Mouse (Mus musculus) embryonic facial prominence, embryonic 11.5 days (tissue): ENCODE measurements around the gene Arhgef18. TPM values are rescaled to one million over a fixed set of nuclear protein-coding genes. Genes with fewer than 3 reads are reported as not detected.

Experiments used
- ATAC-seq: fragments of 200-750 bp; cut with Nextera tagmentation; replicated peaks from 2 replicates; pipeline ENCODE4 v1.8.0; 2017; ENCODE audit warnings: low read depth; ENCODE audit not compliant: insufficient number of reproducible peaks, low FRiP score, low TSS enrichment
- DNase-seq: peaks from one replicate; pipeline ENCODE4 v3.0.0-alpha.2; 2015; ENCODE audit warnings: low spot score
- H3K27ac ChIP-seq: fragments of 300-500 bp; sonication (generic); replicated peaks from 2 replicates; pipeline ENCODE4 v1.5.1; 2014; ENCODE audit warnings: mild to moderate bottlenecking, low read depth, low read length, control low read depth
- H3K27me3 ChIP-seq: fragments of 300-500 bp; sonication (generic); 2 replicates; pipeline ENCODE4 v1.6.1; 2014; ENCODE audit warnings: mild to moderate bottlenecking, low read length, moderate library complexity, mixed read lengths; ENCODE audit not compliant: control insufficient read depth, insufficient read depth
- H3K36me3 ChIP-seq: fragments of 300-500 bp; sonication (generic); replicated peaks from 2 replicates; pipeline ENCODE4 v1.6.1; 2014; ENCODE audit warnings: low read depth, mild to moderate bottlenecking, low read length, moderate library complexity, mixed read lengths; ENCODE audit not compliant: control insufficient read depth, insufficient read depth
- H3K4me1 ChIP-seq: fragments of 300-500 bp; sonication (generic); 2 replicates; pipeline ENCODE4 v1.6.1; 2014; ENCODE audit warnings: low read length, mixed read lengths; ENCODE audit not compliant: control insufficient read depth, insufficient read depth
- H3K4me2 ChIP-seq: fragments of 300-500 bp; sonication (generic); 2 replicates; pipeline ENCODE4 v1.6.1; 2014; ENCODE audit warnings: low read depth, mild to moderate bottlenecking, control low read depth, low read length, moderate library complexity
- H3K4me3 ChIP-seq: fragments of 300-500 bp; sonication (generic); 2 replicates; pipeline ENCODE4 v1.5.1; 2014; ENCODE audit warnings: low read depth, low read length, control low read depth
- H3K9ac ChIP-seq: fragments of 300-500 bp; sonication (generic); replicated peaks from 2 replicates; pipeline ENCODE4 v1.6.1; 2014; ENCODE audit warnings: mild to moderate bottlenecking, control low read depth, low read length
- H3K9me3 ChIP-seq: fragments of 300-500 bp; sonication (generic); replicated peaks from 2 replicates; pipeline ENCODE4 v1.6.1; 2016; ENCODE audit warnings: mild to moderate bottlenecking, low read length, inconsistent platforms, mixed read lengths; ENCODE audit not compliant: control insufficient read depth
- WGBS: fragments of 180-500 bp; shearing (Covaris S2); extraction: QIAGEN DNeasy Blood & Tissue Kit; methylation state at CpG from one replicate; pipeline ENCODE4 v1.1.7; 2014; 5-methylcytosine and 5-hydroxymethylcytosine counted together
- polyA plus RNA-seq: library from polyadenylated mRNA; unstranded; fragments of >200 nt; fragmentation: Nextera tagmentation; extraction: Ambion mirVana; gene quantifications from 2 replicates; pipeline ENCODE4 v1.2.1, GENCODE M21; 2014

Arhgef18 gene
- polyA plus RNA-seq, 1 experiment from 2014 or later: 7.2 TPM

DNA sequence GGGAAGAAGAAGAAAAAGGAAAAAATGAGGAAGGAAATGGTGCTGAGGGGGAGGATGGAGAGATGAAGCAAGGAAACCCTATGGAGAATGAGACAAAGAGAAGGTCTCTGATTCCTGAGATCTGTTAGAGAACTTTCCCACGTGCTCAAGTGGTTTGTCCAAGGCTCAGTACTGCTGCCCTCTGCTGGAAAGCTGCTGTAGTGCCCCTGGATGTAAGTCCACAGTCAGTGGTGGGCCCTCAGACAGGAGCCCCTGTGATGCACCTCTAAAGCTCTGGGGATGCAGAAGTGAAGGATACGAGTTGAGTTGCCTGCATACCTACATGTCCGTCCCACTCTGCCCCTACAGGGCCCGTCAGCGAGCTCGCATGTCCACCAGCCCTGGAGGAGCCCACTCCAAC, 5.5 kb upstream of the Arhgef18 start:
- no peak for ATAC-seq
- no peak overlapping the region for H3K27ac ChIP-seq
- no peak overlapping the region for H3K4me2 ChIP-seq
- peak; percentile 75 for DNase-seq
- H3K4me1 ChIP-seq: no peaks in the 10 kb centered on the region
- H3K36me3 ChIP-seq: no peaks in the 10 kb centered on the region
- H3K9me3 ChIP-seq: no peaks in the 10 kb centered on the region
- H3K27me3 ChIP-seq: no peaks in the 10 kb centered on the region
- H3K9ac ChIP-seq: no peak overlapping the region
- H3K4me3 ChIP-seq: no peak overlapping the region
- WGBS: 37% methylated on average over 6 of the region's 6 CpGs

GRCm38 (mm10) chr8:3388591-3389338, 4.0 kb upstream of the Arhgef18 start:
- ATAC-seq: no peak
- Histone ChIP-seq H3K4me3 (no peak overlapping the region), H3K9me3 (no peaks in the 10 kb centered on the region), H3K4me2 (no peak overlapping the region), H3K9ac (no peak overlapping the region), H3K27me3 (no peaks in the 10 kb centered on the region), H3K27ac (no peak overlapping the region), H3K36me3 (no peaks in the 10 kb centered on the region), H3K4me1 (no peaks in the 10 kb centered on the region)
- 76% methylated on average over 9 of the region's 9 CpGs for WGBS
- DNase-seq: no peak

- Histone ChIP-seq H3K27me3 (no peaks in the 10 kb centered on the region), H3K4me3 (no peak overlapping the region), H3K4me2 (no peak overlapping the region), H3K36me3 (no peaks in the 10 kb centered on the region), H3K4me1 (no peaks in the 10 kb centered on the region), H3K27ac (no peak overlapping the region), H3K9ac (no peak overlapping the region), H3K9me3 (no peaks in the 10 kb centered on the region)
- no peak for DNase-seq
- ATAC-seq: no peak
- WGBS: 97% methylated on average over 1 of the region's 1 CpGs
Measured at GRCm38 (mm10) chr8:3389506-3389905, 3.3 kb upstream of the Arhgef18 start.

DNA sequence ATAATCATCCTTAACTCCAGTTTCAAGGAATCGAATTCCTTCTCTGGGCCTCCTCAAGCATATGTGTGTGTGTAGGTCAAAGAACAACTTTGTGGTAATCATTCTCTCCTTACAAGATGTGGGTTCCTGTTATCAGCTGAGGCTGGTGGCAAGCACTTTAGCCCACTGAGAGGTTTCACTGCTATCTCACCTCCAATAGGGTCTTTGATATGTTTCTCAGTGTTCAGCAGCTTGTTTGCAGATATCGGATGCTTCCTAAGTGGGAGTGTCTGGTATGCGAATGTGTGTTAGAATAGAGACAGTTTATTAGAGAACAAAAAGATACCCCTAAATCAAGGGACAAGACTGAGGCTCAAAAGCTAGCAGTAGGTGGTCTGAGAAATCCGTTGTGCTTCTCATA, 513 bp upstream of the Arhgef18 start:
- Histone ChIP-seq H3K9me3 (no peaks in the 10 kb centered on the region), H3K27me3 (no peaks in the 10 kb centered on the region), H3K36me3 (no peaks in the 10 kb centered on the region), H3K27ac (no peak overlapping the region), H3K4me2 (peak overlapping the region; percentile 81), H3K4me1 (no peaks in the 10 kb centered on the region), H3K4me3 (peak overlapping the region; percentile 79), H3K9ac (peak overlapping the region; percentile 82)
- ATAC-seq (no peak), DNase-seq (no peak)
- 62% methylated on average over 4 of the region's 4 CpGs for WGBS

DNA sequence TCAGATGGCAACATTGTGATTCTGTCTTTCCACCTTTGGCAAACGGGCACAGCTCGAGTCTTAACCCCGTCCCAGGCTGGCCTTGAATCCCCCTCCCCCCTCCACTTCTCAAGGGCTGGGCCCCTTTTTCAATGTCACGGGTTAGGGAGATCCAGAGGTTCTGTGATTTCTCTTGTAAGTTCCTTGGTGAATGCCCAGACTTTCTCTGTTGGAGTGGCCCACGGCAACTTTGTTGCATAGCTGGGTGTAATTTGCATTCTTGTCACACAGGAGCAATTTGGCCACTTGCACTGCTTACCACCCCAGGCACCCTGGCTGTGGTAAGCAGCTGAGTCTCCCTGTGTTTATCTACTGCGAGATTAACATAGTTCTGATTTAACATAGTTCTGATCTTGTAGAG, 1.8 kb downstream of the Arhgef18 start:
- no peak overlapping the region for H3K4me3 ChIP-seq
- DNase-seq (no peak), ATAC-seq (no peak)
- no peaks in the 10 kb centered on the region for H3K27me3 ChIP-seq
- H3K4me2 ChIP-seq: no peak overlapping the region
- no peak overlapping the region for H3K9ac ChIP-seq
- H3K4me1 ChIP-seq: no peaks in the 10 kb centered on the region
- 11% methylated on average over 6 of the region's 6 CpGs for WGBS
- H3K27ac ChIP-seq: no peak overlapping the region
- no peaks in the 10 kb centered on the region for H3K36me3 ChIP-seq
- H3K9me3 ChIP-seq: no peaks in the 10 kb centered on the region

GRCm38 (mm10) chr8:3395246-3395645, 2.4 kb downstream of the Arhgef18 start:
- Histone ChIP-seq H3K27me3 (no peaks in the 10 kb centered on the region), H3K9me3 (no peaks in the 10 kb centered on the region), H3K27ac (no peak overlapping the region), H3K36me3 (no peaks in the 10 kb centered on the region), H3K4me1 (no peaks in the 10 kb centered on the region), H3K4me3 (no peak overlapping the region), H3K4me2 (no peak overlapping the region), H3K9ac (no peak overlapping the region)
- ATAC-seq (no peak), DNase-seq (no peak)
- WGBS: 19% methylated on average over 4 of the region's 4 CpGs

- Histone ChIP-seq H3K36me3 (no peaks in the 10 kb centered on the region; the same call in 1 of the 2 replicates), H3K27me3 (no peaks in the 10 kb centered on the region), H3K4me3 (no peak overlapping the region), H3K27ac (no peak overlapping the region), H3K4me1 (no peaks in the 10 kb centered on the region), H3K9me3 (no peaks in the 10 kb centered on the region), H3K4me2 (no peak overlapping the region), H3K9ac (no peak overlapping the region)
- ATAC-seq (no peak), DNase-seq (no peak)
- 89% methylated on average over 3 of the region's 3 CpGs for WGBS
Measured at GRCm38 (mm10) chr8:3397597-3397996, 4.8 kb downstream of the Arhgef18 start.

DNA sequence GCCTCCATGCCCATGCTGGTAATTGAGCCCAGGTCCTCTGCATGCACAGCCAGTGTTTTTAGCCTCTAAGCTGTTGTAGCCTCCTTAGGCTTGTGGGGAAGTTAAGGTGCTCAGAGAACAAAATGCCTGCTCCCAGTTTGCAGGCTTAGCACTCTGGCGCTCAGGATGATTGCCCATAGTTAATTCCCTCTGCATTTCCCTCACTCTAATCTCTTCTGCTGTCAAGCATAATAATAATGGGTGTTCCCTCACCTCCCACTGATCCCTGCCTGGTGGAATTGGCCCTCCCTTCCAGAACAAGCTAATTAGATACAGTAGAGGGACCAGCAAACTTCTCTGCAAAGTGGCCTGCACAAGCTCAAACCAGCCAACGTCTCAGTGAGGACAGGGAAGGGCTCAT, 7.7 kb downstream of the Arhgef18 start:
- H3K4me1 ChIP-seq: no peaks in the 10 kb centered on the region
- H3K9ac ChIP-seq: no peak overlapping the region
- H3K36me3 ChIP-seq: no peaks in the 10 kb centered on the region; the same call in 1 of the 2 replicates
- ATAC-seq: no peak
- no peak overlapping the region for H3K4me3 ChIP-seq
- H3K9me3 ChIP-seq: no peaks in the 10 kb centered on the region
- DNase-seq: no peak
- H3K27me3 ChIP-seq: no peaks in the 10 kb centered on the region
- H3K4me2 ChIP-seq: no peak overlapping the region
- 36% methylated on average over 2 of the region's 2 CpGs for WGBS
- H3K27ac ChIP-seq: no peak overlapping the region
